Mouse (Mus musculus): ENCODE data around the gene Arhgap17.

DNA sequence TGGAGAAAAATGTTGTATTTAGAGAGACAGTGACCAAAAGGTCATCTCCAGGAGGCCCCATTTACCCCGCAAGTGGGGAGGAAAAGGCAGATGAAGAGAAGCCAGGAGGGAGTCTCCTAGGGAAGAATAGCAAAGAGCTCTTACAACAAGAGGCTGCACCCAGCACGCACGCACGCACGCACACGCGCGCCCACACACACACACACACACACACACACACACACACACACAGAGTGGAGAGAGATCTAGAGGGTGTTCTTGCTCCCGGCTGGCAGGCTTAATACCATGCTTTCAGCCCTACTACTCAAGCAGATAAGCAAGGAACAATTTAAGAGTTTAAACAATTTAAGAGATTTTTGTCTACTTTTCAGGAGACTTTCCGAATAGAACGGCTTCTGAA, 19.9 kb downstream of the Arhgap17 start:
- TF ChIP-seq GATA1 (IDR thresholded peaks at IDR 0.05; ENCODE audit: borderline replicate concordance, low read length): no peak
- TF ChIP-seq FLI1 (IDR thresholded peaks at IDR 0.05; ENCODE audit: low read length): no peak

Data from megakaryocyte, embryonic 14.5 days (primary cell).